ENCODE assay signal across 1 mouse cellular context in the genomic region with DNA sequence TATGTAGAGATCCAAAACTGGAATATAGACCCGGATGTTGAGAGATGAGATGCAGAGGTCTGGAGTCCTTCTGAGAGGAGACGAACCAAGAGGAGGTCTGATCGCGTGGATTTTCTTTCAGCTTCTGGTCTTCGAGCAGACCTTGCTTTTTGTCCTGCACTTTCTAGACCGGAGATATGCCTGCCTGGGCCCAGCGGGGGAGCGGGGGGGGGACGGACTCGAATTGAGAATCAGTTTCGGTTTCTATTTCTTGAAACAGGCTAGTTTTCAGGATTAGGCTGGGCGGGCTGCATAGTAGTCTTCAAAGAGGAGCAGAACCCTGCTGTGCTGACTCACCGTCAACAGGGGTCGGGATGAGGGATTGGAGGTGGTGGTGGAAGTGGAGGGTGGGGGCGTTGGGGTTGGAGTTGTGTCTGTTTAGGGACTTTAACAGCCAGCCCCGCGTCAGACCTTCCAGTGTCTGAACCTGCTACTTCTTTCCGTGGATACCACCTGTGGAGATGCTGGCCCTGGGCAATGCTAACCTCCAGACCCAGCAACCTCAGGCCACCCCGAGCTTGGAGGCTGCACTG.
A peak's percentile ranks its signal among the peaks of the same experiment; 100 is the strongest.
TF ChIP-seq lines count a peak whose summit lies in the region.

Irgm1 (minus strand) TSS at position 483 of the 572 bp plus-strand sequence.

TF ChIP-seq in CH12.LX, 34 proteins besides CTCF, POLR2A, EP300 and RAD21 (continued from another document):
- TF ChIP-seq IRF4 (IDR thresholded peaks at IDR 0.05; ENCODE audit: low read depth, low read length): peak; percentile 99
- TF ChIP-seq MXI1 (IDR thresholded peaks at IDR 0.05; ENCODE audit: low read depth, low read length): peak; percentile 89
- no peak for TF ChIP-seq USF2 (conservative IDR thresholded peaks at IDR 0.05; ENCODE audit: low read depth, low read length)
- TF ChIP-seq SIN3A (IDR thresholded peaks at IDR 0.05; ENCODE audit: low read length): peak; percentile 87
- 0 out of 2 replicates have a peak, but pooled peaks have one; percentile 32 for TF ChIP-seq NRF1 (IDR thresholded peaks at IDR 0.05; ENCODE audit: low read depth, low read length)
- peak; percentile 51 for TF ChIP-seq JUND (conservative IDR thresholded peaks at IDR 0.05; ENCODE audit: low read depth, low read length)
- peak; percentile 57; the same call in 1 of the 2 replicates for TF ChIP-seq ELF1 (IDR thresholded peaks at IDR 0.05; ENCODE audit: low read depth, low read length)
- no peak for TF ChIP-seq GABPA (IDR thresholded peaks at IDR 0.05; ENCODE audit: insufficient replicate concordance, low read depth, low read length)
- peak; percentile 72; the same call in 1 of the 2 replicates for TF ChIP-seq RCOR1 (conservative IDR thresholded peaks at IDR 0.05; ENCODE audit: low read depth, low read length)
- TF ChIP-seq CHD2 (IDR thresholded peaks at IDR 0.05; ENCODE audit: low read length): no peak; the same call in none of the 2 replicates
- TF ChIP-seq TCF12 (IDR thresholded peaks at IDR 0.05; ENCODE audit: low read depth, low read length): peak; percentile 94
- no peak for TF ChIP-seq ZKSCAN1 (IDR thresholded peaks at IDR 0.05; ENCODE audit: borderline replicate concordance, low read depth, low read length)
- TF ChIP-seq MAFK (IDR thresholded peaks at IDR 0.05; ENCODE audit: insufficient replicate concordance, low read length): peak; percentile 56; the same call in 1 of the 2 replicates
- TF ChIP-seq JUN (IDR thresholded peaks at IDR 0.05; ENCODE audit: insufficient read depth, low read depth, low read length): no peak
- peak; percentile 97 for TF ChIP-seq MAZ (IDR thresholded peaks at IDR 0.05; ENCODE audit: low read depth, low read length)
- TF ChIP-seq USF1 (IDR thresholded peaks at IDR 0.05; ENCODE audit: low read depth, low read length): no peak
- peak; percentile 92 for TF ChIP-seq NELFE (IDR thresholded peaks at IDR 0.05; ENCODE audit: low read depth, low read length)
- TF ChIP-seq E2F4 (IDR thresholded peaks at IDR 0.05; ENCODE audit: insufficient replicate concordance, low read depth, low read length): no peak
- 0 out of 2 replicates have a peak, but pooled peaks have one; percentile 27 for TF ChIP-seq UBTF (IDR thresholded peaks at IDR 0.05; ENCODE audit: low read depth, low read length)
- peak; percentile 91 for TF ChIP-seq MEF2A (IDR thresholded peaks at IDR 0.05; ENCODE audit: borderline replicate concordance, low read depth, low read length)
- TF ChIP-seq ZNF384 (IDR thresholded peaks at IDR 0.05; ENCODE audit: low read depth, low read length): no peak
